Mouse (Mus musculus): ENCODE measurements around the gene Dnmt3l.

- TF ChIP-seq CTCF (IDR thresholded peaks at IDR 0.05; ENCODE audit: control insufficient read depth, insufficient read depth, low read length) (no peak), POLR2A (IDR thresholded peaks at IDR 0.05; ENCODE audit: borderline replicate concordance, control insufficient read depth, low read depth, low read length) (no peak)
These were observed 36.5 kb downstream of the Dnmt3l start for GRCm38 (mm10) chr10:78078276-78078675.
